Mouse (Mus musculus) forebrain, embryonic 10.5 days (tissue): ENCODE measurements around the gene Olfr70. TPM values are rescaled to one million over a fixed set of nuclear protein-coding genes. Genes with fewer than 3 reads are reported as not detected.

ENCODE experiments used
- DNase-seq: peaks from one replicate; pipeline ENCODE4 v3.0.0-alpha.2; 2017; ENCODE audit warnings: low spot score; ENCODE audit errors: extremely low spot score
- H3K27ac ChIP-seq: fragments of 300-500 bp; sonication (generic); 2 replicates; pipeline ENCODE4 v1.5.1; 2016; ENCODE audit warnings: mild to moderate bottlenecking
- H3K27me3 ChIP-seq: fragments of 300-500 bp; sonication (generic); 2 replicates; pipeline ENCODE4 v1.6.1; 2016; ENCODE audit warnings: mild to moderate bottlenecking; ENCODE audit not compliant: poor library complexity, severe bottlenecking
- H3K36me3 ChIP-seq: fragments of 300-500 bp; sonication (generic); replicated peaks from 2 replicates; pipeline ENCODE4 v1.6.1; 2016; ENCODE audit warnings: mild to moderate bottlenecking, moderate library complexity
- H3K4me1 ChIP-seq: fragments of 300-500 bp; sonication (generic); 2 replicates; pipeline ENCODE4 v1.6.1; 2016
- H3K4me3 ChIP-seq: fragments of 300-500 bp; sonication (generic); 2 replicates; pipeline ENCODE4 v1.5.1; 2016; ENCODE audit warnings: mild to moderate bottlenecking, moderate library complexity
- H3K9me3 ChIP-seq: fragments of 300-500 bp; sonication (generic); 2 replicates; pipeline ENCODE4 v1.6.1; 2016; ENCODE audit warnings: mild to moderate bottlenecking, moderate library complexity
- WGBS: fragments of 180-500 bp; shearing (Covaris S2); methylation state at CpG from one replicate; pipeline ENCODE4 v1.1.7; 2016; 5-methylcytosine and 5-hydroxymethylcytosine counted together
- polyA plus RNA-seq: library from polyadenylated mRNA; unstranded; fragments of >200 nt; fragmentation: Nextera tagmentation; extraction: Ambion mirVana; gene quantifications from 2 replicates; pipeline ENCODE4 v1.2.1, GENCODE M21; 2016

Gene Olfr70
- polyA plus RNA-seq, 1 experiment from 2014 or later = not detected

GRCm38 (mm10) chr4:43668782-43669427 is 31.7 kb downstream of the Olfr70 start, which contains the start of the genes Tmem8b and Fam221b:
TSS of gene Tmem8b (plus strand) at chr4:43668971.
TSS of gene Fam221b (minus strand) at chr4:43669145.
- Histone ChIP-seq H3K36me3 (no peaks in the 10 kb centered on the region), H3K27me3 (peaks cover 64% of the 10 kb centered on the region), H3K4me3 (peak within 1 kb of the TSS; percentile 82), H3K4me1 (peaks cover 32% of the 10 kb centered on the region), H3K27ac (peak within 1 kb of the TSS; percentile 93), H3K9me3 (no peaks in the 10 kb centered on the region)
- peak; percentile 88 for DNase-seq
- 4% methylated on average over 40 of the region's 41 CpGs for WGBS

DNA sequence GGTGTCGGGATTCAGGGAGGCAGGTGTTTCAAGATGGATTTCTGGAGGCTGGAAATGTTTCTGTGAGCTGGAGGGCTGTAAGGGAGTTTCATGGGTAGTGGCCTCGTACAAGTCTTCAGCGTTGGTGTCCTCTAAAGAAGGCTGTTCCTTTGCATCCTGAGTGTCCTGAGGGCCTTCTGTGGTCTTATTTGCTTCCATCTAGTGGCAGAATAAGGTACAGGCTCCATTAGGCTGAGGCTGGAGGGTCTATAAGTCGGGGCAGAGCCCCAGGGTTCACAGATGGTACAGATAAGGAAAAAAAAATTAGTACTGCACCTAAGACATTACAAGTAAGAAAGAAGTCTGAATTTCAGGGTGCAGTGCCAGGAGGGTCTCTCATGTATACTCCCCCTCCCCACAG is 34.2 kb downstream of the Olfr70 start:
- no peak for DNase-seq

DNA sequence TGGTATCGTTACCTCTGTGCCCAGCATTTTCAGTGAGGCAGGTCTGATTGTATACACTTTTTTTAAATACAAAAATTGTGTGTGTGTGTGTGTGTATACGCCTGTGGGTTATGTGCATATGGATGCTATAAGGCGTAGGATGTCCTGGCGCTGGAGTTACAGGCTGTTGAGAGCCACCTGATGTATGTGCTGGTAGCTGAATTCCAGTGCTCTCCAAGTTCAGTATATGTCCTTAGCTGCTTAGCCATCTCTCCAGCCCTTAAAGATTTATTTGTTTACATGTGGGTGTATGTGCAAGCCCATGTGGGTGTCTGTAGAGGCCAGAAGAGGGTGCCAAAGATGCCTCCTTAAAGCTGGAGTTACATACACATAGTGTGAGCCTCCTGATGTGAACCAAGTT is 43.5 kb downstream of the Olfr70 start:
- no peak for DNase-seq
- Histone ChIP-seq H3K27ac (peak overlapping the region; percentile 30; the same call in 1 of the 2 replicates), H3K4me1 (peaks cover 33% of the 10 kb centered on the region), H3K27me3 (peaks cover 29% of the 10 kb centered on the region), H3K4me3 (peak overlapping the region; percentile 68), H3K36me3 (no peaks in the 10 kb centered on the region), H3K9me3 (no peaks in the 10 kb centered on the region)
- WGBS = 64% methylated on average over 4 of the region's 4 CpGs

More for the DNA sequence above, 34.2 kb downstream of the Olfr70 start:
- H3K4me3 ChIP-seq = no peak overlapping the region
- no peaks in the 10 kb centered on the region for H3K9me3 ChIP-seq
- H3K27ac ChIP-seq = no peak overlapping the region
- peaks cover 87% of the 10 kb centered on the region for H3K27me3 ChIP-seq
- H3K36me3 ChIP-seq = no peaks in the 10 kb centered on the region
- 31% methylated on average over 4 of the region's 4 CpGs for WGBS
- H3K4me1 ChIP-seq = peaks cover 25% of the 10 kb centered on the region

- Histone ChIP-seq H3K9me3 (no peaks in the 10 kb centered on the region), H3K27me3 (peaks cover 23% of the 10 kb centered on the region), H3K4me3 (peak within 1 kb of the TSS; percentile 68), H3K27ac (peak within 1 kb of the TSS; percentile 90), H3K36me3 (no peaks in the 10 kb centered on the region; the same call in 1 of the 2 replicates), H3K4me1 (peaks cover 33% of the 10 kb centered on the region)
- WGBS = 2% methylated on average over 34 of the region's 34 CpGs
- DNase-seq = peak; percentile 93
These were observed 44.1 kb downstream of the Olfr70 start, which contains the start of gene Hint2 for GRCm38 (mm10) chr4:43656339-43657109. TSS of gene Hint2 (minus strand) at chr4:43656466.

- H3K27me3 ChIP-seq = peaks cover 16% of the 10 kb centered on the region
- DNase-seq = no peak
- peak overlapping the region; percentile 90 for H3K27ac ChIP-seq
- H3K9me3 ChIP-seq = no peaks in the 10 kb centered on the region
- H3K36me3 ChIP-seq = peaks cover 2% of the 10 kb centered on the region
- H3K4me1 ChIP-seq = peaks cover 33% of the 10 kb centered on the region
- 6% methylated on average over 34 of the region's 34 CpGs for WGBS
- H3K4me3 ChIP-seq = peak overlapping the region; percentile 68
These were observed 44.8 kb downstream of the Olfr70 start for GRCm38 (mm10) chr4:43655656-43656338.

GRCm38 (mm10) chr4:43653161-43654015 is 47.2 kb downstream of the Olfr70 start, which contains the start of gene Spag8:
TSS of gene Spag8 (minus strand) at chr4:43653594.
- Histone ChIP-seq H3K4me3 (peak within 1 kb of the TSS; percentile 47), H3K9me3 (peaks cover 9% of the 10 kb centered on the region), H3K4me1 (peaks cover 33% of the 10 kb centered on the region), H3K36me3 (peaks cover 15% of the 10 kb centered on the region), H3K27ac (peak within 1 kb of the TSS; percentile 60), H3K27me3 (no peaks in the 10 kb centered on the region; the same call in 1 of the 2 replicates)
- 14% methylated on average over 24 of the region's 24 CpGs for WGBS
- peak; percentile 59 for DNase-seq

- Histone ChIP-seq H3K36me3 (peaks cover 15% of the 10 kb centered on the region), H3K4me1 (peaks cover 33% of the 10 kb centered on the region), H3K27me3 (no peaks in the 10 kb centered on the region), H3K4me3 (peak overlapping the region; percentile 47), H3K27ac (peak overlapping the region; percentile 60), H3K9me3 (peaks cover 9% of the 10 kb centered on the region)
- DNase-seq = no peak
- 91% methylated on average over 4 of the region's 4 CpGs for WGBS
These were observed 47.9 kb downstream of the Olfr70 start for GRCm38 (mm10) chr4:43652726-43653125.

DNA sequence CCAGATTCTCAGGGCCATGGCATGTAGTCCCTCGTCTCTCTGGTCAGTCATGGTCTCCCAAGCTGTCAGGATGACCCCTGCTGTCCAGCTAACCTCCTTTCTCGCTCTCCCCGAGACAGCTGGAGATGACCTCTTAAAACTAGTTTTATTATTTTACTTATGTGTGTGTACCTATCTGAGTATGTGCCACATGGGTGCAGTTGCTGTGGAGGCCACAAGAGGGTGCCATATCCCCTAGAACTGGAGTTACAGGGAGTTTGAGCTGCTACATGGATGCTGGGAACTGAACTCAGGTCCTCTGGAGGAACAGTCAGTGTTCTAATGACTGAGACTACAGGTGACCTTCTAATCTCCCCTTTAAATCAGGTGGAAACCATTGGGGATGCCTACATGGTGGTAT is 50.8 kb downstream of the Olfr70 start:
- Histone ChIP-seq H3K4me1 (peaks cover 14% of the 10 kb centered on the region), H3K4me3 (no peak overlapping the region), H3K27ac (no peak overlapping the region), H3K27me3 (no peaks in the 10 kb centered on the region), H3K36me3 (peaks cover 15% of the 10 kb centered on the region), H3K9me3 (peaks cover 9% of the 10 kb centered on the region)
- DNase-seq = no peak
- 89% methylated on average over 3 of the region's 3 CpGs for WGBS

Other genes with a start within 250 kb of the Olfr70 start
- gene Cd72, start 246.2 kb downstream of the Olfr70 start, polyA plus RNA-seq = 2.3 and 2.4 TPM in 2 replicates
- not detected in 2 replicates for gene Sit1, start 217.1 kb downstream of the Olfr70 start, polyA plus RNA-seq
- gene Ccdc107, start 207.9 kb downstream of the Olfr70 start, polyA plus RNA-seq = 42.2 and 43.9 TPM in 2 replicates
- 54.6 and 56.7 TPM in 2 replicates for gene Arhgef39, start 201.1 kb downstream of the Olfr70 start, polyA plus RNA-seq
- gene Car9, start 193.8 kb downstream of the Olfr70 start, polyA plus RNA-seq = 0.60 and 1.1 TPM in 2 replicates
- 40.0 and 42.6 TPM in 2 replicates for gene Tpm2, start 177.0 kb downstream of the Olfr70 start, polyA plus RNA-seq
- gene Creb3, start 138.5 kb downstream of the Olfr70 start, polyA plus RNA-seq = 32.5 and 34.4 TPM in 2 replicates
- 42.5 and 43.0 TPM in 2 replicates for gene Tln1, start 138.1 kb downstream of the Olfr70 start, polyA plus RNA-seq
- 15.3 and 24.2 TPM in 2 replicates for gene Rgp1, start 122.1 kb downstream of the Olfr70 start, polyA plus RNA-seq
- 24.3 and 26.4 TPM in 2 replicates for gene Gba2, start 121.9 kb downstream of the Olfr70 start, polyA plus RNA-seq
- 0.97 TPM in 1 of 2 replicates, not detected in the other for gene Msmp, start 116.3 kb downstream of the Olfr70 start, polyA plus RNA-seq
- 5.4 and 6.2 TPM in 2 replicates for gene Npr2, start 68.9 kb downstream of the Olfr70 start, polyA plus RNA-seq
- 1.9 and 2.9 TPM in 2 replicates for gene Spag8, start 47.2 kb downstream of the Olfr70 start, polyA plus RNA-seq
- 66.0 and 69.7 TPM in 2 replicates for gene Hint2, start 44.3 kb downstream of the Olfr70 start, polyA plus RNA-seq
- gene Tmem8b, start 31.8 kb downstream of the Olfr70 start, polyA plus RNA-seq = 4.2 and 4.3 TPM in 2 replicates
- gene Fam221b, start 31.7 kb downstream of the Olfr70 start, polyA plus RNA-seq = 1.6 and 1.7 TPM in 2 replicates
- gene Olfr71, start 9.4 kb upstream of the Olfr70 start, polyA plus RNA-seq = not detected in 2 replicates
- 0.16 and 0.31 TPM in 2 replicates for gene Hrct1, start 26.4 kb upstream of the Olfr70 start, polyA plus RNA-seq
- gene Spaar, start 29.2 kb upstream of the Olfr70 start, polyA plus RNA-seq = 0.07 TPM in 1 of 2 replicates, not detected in the other
- gene Olfr159, start 70.2 kb upstream of the Olfr70 start, polyA plus RNA-seq = not detected in 2 replicates
- gene Olfr156, start 123.1 kb upstream of the Olfr70 start, polyA plus RNA-seq = not detected in 2 replicates
- not detected in 2 replicates for gene Olfr157, start 139.4 kb upstream of the Olfr70 start, polyA plus RNA-seq
- gene Olfr155, start 150.8 kb upstream of the Olfr70 start, polyA plus RNA-seq = not detected in 2 replicates
- 9.4 and 11.2 TPM in 2 replicates for gene Reck, start 174.7 kb upstream of the Olfr70 start, polyA plus RNA-seq